Mouse (Mus musculus) ovary, adult 18-20 months (tissue): ENCODE results near the gene Clic1.
"Not testable (repeated sequence)": the region's sequence is repeated elsewhere in the genome, so short reads cannot be mapped to it uniquely, and the experiment has no call there.

Experiments used
- DNase-seq: peaks from one replicate; pipeline ENCODE4 v3.0.0; 2022; ENCODE audit warnings: low spot score, mixed read lengths

The Clic1 gene

DNA sequence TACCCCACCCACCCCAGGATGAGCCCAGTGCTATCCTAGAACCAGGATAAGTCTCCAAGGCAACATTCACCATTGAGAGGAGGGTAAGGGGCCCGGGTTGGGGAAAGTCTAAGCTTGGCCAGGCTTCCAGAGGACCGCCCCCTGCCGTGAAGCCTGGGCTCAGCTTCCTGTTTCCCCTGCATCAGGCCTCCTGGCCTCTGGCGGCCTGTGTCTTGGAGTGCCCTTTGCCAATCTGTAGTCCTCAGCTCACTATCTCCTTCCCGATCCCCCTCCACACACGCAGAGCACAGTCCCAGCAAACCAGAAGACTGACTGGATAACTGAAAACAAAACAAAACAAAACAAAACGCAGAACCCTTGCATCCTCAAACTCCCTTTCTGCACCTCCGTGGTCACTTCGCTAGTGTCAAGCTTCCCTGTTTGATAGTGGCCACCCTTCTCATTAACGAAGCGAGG is at the start of gene Clic1:
TSS of gene Clic1 (plus strand) at position 406 of the 456 bp plus-strand sequence.
- no peak for DNase-seq

DNA sequence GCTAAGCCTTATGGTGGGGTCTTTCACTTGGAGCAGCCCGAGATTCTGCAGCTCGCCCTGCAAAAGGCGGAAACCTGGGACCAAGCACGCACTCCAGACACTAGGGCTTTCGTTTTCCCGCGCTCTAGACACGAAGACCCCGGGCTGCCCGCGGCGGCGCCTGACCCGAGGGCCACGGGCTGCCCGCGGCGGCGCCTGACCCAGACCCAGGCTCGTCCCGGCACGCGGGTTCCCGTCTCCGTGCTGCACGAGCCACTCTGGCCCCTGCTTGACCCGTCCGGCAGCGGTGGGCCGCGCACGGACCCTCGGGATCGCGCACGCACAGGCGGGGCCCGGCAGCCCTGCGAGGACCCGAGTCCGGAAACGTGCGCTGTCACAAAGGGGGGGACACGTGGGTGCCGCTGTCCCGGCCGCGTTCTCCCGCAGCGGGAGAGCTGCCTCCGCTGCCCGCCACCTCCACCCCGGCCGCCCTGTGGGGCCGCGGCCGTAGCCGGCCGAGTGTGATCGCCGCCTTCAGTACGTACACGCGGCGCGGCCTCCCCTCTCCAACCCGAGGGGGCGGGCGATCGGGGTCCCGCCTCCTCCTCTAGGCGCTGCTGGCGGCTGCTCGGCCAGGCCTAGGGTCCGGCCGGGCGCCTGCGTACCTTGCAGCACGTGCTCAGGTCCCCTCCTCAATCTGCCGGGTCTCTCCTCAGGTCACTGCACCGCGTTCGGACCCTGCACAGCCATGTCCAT is 48.9 kb upstream of the Clic1 start, which contains the start of gene Vars:
TSS of gene Vars (plus strand) at position 271 of the 735 bp plus-strand sequence.
- peak; percentile 86 for DNase-seq

DNA sequence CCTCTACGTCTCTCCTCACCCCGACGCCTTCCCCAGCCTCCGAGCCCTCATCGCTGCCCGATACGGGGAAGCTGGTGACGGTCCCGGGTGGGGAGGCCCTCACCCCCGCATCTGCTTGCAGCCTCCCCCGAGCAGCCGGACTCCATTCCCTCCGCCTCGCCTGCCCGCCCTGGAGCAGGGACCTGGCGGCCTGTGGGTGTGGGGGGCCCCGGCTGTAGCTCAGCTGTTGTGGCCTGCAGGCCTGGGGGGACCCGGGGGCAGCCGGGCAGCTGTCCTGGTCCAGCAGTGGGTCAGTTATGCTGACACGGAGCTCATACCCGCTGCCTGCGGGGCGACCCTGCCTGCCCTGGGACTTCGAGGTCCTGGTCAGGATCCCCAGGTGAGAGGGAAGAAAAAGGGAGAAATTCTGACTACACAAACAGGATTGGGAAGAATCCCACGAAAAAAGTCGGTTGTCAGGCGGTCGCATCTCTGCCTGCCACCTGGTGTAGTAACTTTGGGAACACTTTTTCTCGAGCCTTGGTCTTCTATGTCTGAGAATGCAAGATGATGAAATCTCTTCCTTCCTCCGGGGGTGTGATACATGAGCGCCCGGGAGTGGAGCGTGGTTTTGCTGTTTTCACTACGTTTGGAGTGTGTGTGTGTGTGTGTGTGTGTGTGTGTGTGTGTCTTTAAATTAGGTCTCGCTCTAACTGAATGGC is 48.2 kb upstream of the Clic1 start:
- no peak for DNase-seq

DNA sequence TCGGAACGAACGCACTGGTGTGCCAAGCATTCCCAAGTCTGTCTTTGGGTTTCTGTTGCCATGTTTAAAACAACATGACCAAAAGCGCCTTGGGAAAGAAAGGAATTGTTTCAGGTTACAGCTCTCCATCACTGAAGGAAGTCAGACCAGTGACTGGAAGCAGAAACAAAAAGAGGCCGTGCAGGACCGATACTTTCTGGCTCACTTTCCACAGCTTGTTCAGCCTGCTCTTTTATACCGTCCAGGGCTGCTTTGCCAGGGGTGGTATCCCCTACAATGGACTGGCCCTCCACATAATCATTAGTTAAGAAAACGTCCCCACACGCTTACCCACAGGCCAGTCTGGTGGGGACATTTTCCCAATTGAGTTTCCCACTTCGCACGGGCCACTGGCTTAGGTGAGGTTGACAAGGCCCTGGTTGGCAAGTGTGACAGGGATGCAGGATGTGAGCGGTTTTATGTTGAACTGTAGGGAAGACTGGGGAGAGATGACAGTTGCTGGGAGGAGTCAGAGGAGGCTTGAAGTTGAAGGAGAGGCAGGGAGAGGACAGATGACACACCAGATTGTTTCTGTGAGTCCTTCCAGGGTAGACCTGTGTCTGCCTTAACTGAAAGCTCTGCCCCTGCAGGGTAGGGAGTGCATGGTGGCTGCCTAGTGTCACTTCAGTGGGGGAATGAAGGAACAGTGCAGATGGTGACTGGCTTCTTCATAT is 47.5 kb upstream of the Clic1 start:
- DNase-seq = no peak

DNA sequence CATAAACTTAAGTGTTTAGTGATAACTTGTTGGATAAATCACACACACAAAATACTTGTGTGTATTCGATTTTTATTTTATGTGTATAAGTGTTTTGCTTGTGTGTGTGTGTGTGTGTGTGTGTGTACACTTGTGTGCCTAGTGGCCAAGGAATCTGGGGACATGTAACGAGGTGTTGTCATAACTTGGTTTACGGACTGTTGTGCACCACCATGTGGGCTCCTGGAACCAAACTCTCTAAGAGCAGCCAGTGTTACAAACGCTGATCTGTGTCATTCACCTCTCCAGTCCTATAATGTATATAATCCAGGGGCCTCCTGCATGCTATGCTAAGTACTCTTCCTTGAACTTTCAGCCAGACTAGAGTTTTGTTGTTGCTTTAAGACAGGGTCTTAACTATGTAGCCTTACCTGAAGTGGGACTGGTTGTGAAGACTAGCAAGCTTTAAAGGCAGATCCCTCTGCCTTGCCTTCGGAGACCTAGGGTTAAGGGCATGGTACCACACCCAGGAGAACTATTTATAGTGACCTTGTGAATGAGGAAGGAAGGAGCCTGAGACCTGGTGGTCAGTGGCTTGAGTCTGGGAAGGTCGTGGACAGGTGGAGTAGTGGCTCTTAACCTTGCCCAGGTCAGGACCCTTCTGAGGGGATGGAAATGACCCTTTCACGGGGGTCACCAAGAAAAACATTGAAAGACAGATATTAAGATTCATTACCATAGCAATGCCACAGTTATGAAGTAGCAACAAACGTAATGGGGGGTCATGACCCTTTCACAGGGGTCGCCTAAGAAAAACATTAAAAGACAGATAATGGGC is 46.5 kb upstream of the Clic1 start:
- no peak for DNase-seq

DNA sequence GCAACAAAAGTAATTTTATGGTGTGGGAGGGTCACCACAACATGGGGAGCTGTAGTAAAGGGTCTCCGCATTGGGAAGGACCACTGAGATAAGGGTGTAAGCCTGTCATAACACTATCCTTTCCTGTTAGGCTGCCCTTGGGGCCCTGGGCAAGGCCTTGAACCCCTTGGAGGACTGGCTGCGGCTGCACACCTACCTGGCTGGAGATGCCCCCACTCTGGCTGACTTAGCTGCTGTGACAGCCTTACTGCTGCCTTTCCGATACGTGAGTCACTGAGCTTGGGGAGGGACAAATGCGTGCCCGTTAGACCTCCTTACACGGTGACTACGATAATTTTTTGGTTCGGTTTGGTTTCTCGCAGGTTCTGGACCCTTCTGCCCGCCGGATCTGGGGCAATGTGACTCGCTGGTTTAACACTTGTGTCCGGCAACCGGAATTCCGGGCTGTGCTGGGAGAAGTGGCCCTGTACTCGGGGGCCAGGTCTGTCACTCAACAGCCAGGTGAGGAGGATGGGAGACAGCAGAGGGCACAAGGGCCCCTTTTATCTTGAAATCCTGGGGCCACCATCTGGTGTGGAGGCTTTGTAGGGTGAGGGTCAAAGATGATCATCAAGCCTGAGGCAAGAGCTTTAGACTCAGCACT is 45.6 kb upstream of the Clic1 start:
- no peak for DNase-seq

DNA sequence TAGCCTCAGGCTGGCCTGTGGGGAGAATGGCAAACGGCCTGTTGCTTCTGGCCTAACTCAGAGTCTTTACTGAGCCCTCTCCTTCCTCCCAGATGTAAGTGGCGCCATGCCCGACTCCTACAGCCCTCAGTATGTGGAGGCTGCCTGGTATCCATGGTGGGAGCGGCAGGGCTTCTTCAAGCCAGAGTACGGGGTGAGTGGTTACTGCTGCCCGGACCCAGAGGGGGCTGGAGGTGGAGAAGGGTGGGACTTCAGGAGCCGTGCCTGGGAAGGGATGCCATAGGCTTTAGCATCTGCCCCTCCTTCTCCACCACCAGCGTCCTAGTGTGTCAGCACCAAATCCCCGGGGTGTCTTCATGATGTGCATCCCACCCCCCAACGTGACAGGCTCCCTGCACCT is 44.6 kb upstream of the Clic1 start:
- DNase-seq = no peak

DNA sequence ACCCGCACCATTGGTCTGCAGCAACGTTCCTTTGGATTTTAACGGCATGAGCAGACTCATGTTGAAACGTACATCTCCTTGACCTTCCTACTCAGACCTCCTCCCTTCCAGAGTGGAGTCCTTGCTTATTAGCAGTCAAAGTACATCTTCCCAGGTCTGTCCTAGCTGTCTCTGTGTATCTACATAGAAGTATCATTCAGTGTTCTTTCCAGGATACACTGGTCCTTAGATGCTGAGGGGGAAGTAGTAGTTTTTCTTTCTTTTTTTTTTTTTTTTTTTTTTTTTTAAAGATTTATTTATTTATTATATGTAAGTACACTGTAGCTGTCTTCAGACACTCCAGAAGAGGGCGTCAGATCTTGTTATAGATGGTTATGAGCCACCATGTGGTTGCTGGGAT is 43.9 kb upstream of the Clic1 start:
- DNase-seq = not testable (repeated sequence)

DNA sequence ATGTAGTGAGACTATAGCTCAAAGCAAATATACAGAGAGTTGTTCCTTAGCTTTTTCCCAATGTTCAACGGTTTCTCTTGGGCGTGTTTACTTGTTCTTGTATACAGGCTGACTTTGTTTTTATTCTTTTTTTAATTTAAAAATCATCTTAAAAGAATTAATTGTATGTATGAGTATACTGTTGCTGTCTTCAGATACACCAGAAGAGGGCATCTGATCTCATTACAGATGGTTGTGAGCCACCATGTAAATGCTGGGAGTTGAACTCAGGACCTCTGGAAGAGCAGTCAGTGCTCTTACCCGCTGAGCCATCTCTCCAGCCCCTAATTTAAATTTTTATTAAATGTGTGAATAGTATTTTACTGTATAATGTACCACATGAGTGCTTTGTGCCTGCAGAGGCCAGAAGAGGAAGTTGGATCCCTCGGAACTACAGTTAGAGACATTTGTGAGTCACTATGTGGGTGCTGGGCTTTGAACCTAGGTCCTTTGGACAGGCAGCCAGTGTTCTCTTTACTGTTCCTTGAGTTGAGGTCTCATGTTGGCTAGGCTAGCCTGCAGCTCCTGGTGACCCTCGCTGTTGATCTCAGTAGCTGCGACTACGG is 42.3 kb upstream of the Clic1 start:
- DNase-seq = no peak

DNA sequence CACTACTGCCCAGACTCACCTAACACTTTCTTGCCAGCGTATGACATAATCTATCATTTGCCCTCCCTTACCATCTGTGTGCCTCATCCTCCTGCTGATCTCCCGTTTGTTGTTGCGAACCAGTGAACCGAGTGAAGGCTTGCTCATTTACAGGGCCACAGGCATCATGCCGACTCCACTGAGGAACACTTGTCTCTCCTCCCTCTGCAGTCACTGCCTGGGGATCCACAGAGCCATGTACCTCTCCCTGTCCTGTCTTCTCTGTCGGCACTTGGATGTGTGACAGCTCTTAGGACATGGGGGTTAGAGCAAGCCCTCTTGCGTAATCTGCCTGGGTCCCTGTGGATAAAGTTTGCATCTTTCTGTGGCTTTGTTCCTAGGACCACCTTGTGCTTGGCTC is 40.2 kb upstream of the Clic1 start:
- DNase-seq = no peak

DNA sequence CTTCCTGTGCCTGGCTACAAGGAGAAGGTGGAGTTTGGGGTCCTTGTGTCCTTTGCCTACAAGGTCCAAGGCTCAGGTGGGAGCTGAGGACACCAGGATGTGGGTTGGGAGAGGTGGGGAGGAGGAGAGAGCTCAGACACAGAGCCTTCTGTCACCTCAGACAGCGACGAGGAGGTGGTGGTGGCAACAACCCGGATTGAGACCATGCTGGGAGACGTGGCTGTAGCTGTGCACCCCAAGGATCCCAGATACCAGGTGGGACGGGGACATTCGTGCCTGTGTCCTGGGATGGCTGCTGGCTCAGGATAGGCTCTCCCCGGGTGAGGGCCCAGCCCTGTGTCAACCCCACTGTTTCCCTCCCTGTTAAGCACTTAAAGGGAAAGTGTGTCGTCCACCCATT is 38.3 kb upstream of the Clic1 start:
- DNase-seq = no peak

DNA sequence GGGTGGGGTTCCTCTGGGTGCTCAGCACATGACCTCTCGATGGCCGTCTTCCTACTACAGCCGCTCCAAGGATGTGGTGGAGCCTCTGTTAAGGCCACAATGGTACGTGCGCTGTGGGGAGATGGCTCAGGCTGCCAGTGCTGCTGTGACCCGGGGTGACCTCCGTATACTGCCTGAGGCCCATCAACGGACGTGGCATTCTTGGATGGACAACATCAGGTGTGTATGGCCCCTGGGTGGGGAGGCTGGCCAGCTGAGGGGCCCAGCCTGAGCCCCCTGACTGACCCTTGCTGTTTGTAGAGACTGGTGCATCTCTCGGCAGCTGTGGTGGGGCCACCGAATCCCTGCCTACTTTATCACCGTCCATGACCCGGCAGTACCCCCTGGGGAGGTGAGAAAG is 37.3 kb upstream of the Clic1 start:
- no peak for DNase-seq

DNA sequence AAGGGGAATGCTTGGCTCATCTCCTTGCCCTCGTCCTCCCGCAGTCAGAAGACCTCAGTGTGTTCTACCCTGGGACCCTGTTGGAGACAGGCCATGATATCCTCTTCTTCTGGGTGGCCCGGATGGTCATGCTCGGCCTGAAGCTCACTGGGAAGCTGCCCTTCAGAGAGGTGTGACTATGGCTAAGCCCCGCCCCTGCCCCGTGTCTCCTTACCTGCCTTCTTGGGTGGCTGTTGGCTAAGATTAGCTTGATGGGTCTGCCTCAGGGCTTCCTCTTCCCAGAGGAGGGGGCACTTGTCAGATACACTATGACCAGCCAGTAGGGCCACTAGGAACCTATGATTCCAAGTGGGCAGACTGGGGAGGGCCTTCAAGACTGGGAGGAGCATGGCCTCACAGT is 36.5 kb upstream of the Clic1 start:
- no peak for DNase-seq

DNA sequence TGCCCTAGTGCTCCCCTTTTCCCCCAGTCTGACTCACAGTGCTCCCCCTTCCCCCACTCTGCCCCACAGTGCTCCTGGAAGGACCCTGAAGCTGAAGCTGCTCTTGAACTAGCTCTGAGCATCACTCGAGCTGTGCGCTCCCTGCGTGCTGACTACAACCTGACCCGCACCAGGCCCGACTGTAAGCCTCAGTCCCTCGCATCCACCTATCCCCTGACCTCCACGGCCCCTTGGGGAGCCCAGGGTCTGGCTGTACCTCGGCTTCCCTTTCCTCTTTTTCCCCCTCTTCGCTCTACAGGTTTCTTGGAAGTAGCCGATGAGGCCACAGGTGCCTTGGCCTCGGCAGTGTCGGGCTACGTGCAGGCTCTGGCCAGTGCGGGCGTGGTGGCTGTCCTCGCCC is 34.5 kb upstream of the Clic1 start:
- DNase-seq = no peak

DNA sequence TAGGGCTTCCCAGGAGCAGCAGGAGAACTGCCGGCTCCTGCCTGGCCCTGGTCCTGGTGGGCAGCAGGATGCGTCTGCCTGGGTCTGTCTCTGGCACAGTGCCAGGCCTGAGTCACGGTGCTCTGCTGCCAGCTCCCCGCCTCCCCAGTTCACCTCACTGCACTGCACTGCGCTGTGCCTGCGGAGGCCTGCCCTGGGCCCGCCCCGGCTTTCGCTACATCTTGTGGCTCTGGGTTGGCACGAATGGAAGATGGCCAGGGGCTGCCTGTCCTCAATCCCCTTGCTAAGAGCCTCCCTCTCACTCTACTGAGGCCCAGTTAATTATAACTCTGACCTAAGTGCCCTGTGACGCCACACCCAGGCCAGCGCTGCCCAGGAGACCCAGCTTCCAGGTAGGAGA is 33.4 kb upstream of the Clic1 start, which contains the start of gene Vwa7:
TSS of gene Vwa7 (plus strand) at position 204 of the 400 bp plus-strand sequence.
- DNase-seq = no peak

DNA sequence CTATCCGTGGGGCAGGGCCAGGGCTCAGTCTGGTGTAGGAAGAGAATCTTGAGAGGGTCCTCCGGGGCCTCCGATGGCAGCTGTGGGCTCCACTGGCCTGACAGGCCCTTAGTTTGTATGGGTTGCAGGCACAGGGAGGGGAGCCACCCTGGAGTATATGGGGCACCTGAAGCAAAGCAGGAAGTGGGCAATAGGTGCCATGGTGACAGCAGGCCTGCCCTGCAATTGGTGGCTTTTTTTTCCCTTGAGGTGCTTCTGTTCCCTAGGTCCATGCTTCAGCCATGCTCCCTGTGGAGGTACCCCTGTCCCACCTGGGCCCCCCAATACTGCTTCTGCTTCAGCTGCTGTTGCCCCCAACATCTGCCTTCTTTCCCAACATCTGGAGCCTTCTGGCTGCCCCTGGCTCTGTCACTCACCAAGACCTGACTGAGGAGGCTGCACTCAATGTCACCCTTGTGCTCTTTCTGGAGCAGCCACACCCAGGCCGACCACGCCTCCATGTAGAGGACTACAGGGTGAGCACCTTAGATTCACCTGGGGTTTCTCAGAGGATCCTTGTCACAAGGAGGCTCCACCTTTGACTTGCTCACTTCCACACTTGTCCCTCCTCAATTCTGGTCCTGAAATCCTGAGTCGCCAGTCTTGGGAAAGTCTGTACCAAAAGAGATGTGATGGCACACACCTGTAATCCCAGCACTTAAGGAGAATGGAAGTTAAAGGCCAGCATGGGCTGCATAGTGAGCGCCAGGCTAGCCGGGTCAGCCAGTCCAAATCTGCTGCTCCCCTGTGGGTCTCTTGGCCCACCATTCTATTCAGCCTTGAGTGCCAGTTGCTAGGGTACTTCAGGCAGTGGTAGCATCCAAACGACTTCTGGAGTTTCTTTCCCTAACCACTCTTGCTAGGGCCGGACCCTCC is 32.7 kb upstream of the Clic1 start:
- DNase-seq = no peak

DNA sequence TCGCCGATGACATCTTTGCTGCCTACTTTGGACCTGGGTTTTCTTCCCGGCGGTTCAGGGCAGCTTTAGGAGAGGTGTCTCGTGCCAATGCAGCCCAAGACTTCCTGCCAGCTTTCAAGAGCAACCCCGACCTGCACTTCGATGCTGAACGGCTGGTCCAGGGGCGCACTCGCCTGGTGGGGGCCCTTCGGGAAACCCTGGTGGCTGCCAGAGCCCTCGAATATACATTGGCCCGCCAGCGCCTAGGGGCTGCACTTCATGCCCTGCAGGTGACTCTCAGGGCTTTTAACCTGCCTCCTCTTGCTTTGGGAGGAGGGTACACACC is 32.1 kb upstream of the Clic1 start:
- no peak for DNase-seq

DNA sequence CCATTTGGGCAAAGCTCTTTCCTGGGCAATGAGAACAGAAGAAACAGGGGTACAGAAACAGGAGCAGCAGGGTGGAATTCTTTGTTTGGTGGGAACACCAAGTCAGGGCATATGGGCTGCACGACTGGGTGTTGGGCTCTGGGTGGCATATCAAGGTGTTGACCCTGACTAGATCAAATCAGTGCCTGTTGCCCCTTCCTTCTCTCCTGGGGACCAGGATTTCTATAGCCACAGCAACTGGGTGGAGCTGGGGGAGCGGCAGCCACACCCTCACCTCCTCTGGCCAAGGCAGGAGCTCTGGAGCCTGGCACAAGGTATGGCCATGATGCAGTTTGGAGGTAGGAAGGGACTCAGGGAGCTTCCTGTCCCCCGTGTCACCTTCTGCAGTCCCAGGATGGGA is 31.6 kb upstream of the Clic1 start:
- no peak for DNase-seq

DNA sequence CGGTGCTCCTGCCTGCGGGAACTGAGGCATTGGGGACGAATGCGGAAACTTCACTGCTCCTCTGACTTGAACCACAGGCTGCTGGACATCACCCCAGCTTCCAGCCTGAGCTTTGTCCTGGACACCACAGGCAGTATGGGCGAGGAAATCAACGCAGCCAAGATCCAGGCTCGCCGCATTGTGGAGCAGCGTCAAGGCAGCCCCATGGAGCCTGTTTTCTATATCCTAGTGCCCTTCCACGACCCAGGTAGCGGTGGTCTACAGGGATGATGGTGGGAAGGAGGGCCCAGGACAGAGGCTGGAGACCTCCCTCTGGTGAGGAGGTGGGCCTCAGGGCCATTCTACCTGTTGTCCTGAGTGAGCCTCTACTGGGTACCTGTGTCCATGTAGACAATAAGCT is 29.9 kb upstream of the Clic1 start:
- DNase-seq = no peak

DNA sequence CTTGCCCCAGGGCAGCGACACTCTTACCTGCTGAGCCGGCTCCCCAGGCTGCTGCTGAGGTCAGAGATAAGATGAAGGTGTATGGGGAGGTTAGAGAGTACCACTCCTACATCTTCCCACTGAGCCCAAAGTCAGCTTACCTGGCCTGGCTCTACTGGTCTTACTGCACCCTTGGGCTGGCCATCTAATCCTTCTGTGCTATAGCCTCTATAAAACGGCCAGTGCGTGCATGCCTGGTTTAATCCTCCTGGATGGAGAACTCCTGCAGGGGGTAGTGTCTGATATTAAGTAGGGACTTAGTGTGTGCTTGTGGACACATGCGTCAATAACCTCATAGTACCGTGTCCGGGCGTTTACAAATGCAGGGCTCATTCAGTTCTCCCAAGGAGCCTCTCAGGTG is 29.2 kb upstream of the Clic1 start:
- DNase-seq = no peak
